Mouse (Mus musculus) G1E (cell line): ENCODE measurements around the gene 1600012H06Rik.

ENCODE experiments used
- CTCF ChIP-seq: IDR thresholded peaks from 2 replicates; pipeline ENCODE4 v1.5.1; 2012; ENCODE audit warnings: low read depth, low read length, inconsistent platforms, mixed read lengths
- POLR2AphosphoS5 ChIP-seq: IDR thresholded peaks from 2 replicates; pipeline ENCODE4 v1.6.1; 2012; ENCODE audit warnings: low read depth, low read length, inconsistent platforms; ENCODE audit not compliant: insufficient replicate concordance

- TF ChIP-seq CTCF, result no peak
- TF ChIP-seq POLR2AphosphoS5, result no peak
These were observed 17.5 kb downstream of the 1600012H06Rik start for GRCm38 (mm10) chr17:14960520-14960919.
